Mouse (Mus musculus) ovary, adult 18-20 months (tissue): Measurements from ENCODE around the gene Rmnd5b.
A peak's percentile ranks its signal among the peaks of the same experiment; 100 is the strongest.

ENCODE experiments used
- DNase-seq: peaks from one replicate; pipeline ENCODE4 v3.0.0; 2022; ENCODE audit warnings: low spot score, mixed read lengths

Rmnd5b gene

GRCm38 (mm10) chr11:51590002-51590401, 45.7 kb downstream of the Rmnd5b start:
- DNase-seq: no peak

GRCm38 (mm10) chr11:51588833-51589232, 46.9 kb downstream of the Rmnd5b start:
- DNase-seq: no peak

DNA sequence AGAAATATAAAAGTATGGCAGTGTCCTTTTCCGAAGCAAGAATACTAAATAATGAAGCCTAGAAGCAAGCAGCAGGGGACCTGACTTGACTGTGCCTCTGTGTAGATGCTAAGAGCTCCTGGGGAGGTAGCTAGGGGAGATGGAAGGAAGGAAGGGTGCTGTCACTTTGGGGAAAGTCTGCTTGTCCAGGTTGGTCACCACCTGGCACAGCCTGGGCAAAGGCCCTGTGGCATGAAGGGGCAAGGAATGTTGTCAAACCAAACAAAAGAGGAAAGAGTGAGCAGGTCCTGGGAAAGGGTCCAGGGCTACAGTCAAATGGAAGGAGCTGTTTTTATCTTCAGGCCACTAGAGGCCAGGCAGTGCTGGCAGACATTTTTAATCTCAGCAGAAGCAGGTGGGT, 48.6 kb downstream of the Rmnd5b start:
- DNase-seq: no peak

DNA sequence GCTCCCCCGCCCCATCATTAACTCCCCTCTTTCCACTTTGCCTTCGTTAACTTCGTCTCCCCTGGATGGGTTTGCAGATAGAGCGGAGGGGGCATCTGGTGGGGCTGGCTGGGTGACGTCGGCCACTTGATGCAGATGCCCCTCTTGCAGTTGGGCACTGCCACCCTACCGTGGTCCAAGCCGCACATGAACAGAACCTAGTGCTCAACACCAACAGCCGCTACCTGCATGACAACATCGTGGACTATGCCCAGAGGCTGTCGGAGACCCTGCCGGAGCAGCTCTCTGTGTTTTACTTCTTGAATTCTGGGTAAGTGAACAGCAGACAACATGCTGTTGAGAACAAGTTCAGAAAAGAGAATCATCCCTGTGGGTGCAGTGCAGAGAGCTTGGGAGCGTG, 49.3 kb downstream of the Rmnd5b start:
- no peak for DNase-seq

DNA sequence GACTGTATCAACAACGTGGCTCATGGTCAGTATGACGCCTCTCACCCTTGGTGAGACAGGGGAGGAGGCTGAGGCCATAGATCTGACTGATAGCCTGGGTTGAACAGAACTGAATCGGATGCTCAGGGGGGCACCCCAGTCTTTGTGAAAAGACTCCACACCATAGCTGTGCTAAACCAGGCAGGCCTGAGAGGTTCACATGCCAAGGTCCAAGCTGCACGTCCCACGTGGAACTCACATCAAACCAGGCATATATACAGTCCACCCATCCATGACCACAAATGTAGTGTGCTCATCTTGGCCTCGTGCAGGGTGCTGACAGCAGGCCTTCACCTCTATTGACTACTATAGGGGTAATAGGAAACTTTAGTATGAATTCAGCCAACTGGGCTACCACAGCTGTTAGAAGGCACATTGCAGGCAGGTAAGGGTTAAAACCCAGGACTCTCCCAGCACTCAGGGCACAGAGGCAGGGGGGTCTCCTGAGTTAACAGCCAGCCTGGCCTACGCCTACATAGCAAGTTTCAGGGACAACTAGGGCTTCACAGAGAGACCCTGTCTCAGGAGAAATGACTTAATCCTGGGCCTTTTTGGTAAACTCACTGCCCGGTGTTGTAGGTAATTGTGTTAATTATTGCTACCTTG, 50.0 kb downstream of the Rmnd5b start:
- DNase-seq: no peak

GRCm38 (mm10) chr11:51584431-51585248, 51.1 kb downstream of the Rmnd5b start, which contains the start of gene Phykpl:
Gene Phykpl (plus strand): TSS chr11:51584757.
- peak; percentile 95 for DNase-seq

- DNase-seq: no peak
These were observed 51.7 kb downstream of the Rmnd5b start for GRCm38 (mm10) chr11:51584057-51584430.

DNA sequence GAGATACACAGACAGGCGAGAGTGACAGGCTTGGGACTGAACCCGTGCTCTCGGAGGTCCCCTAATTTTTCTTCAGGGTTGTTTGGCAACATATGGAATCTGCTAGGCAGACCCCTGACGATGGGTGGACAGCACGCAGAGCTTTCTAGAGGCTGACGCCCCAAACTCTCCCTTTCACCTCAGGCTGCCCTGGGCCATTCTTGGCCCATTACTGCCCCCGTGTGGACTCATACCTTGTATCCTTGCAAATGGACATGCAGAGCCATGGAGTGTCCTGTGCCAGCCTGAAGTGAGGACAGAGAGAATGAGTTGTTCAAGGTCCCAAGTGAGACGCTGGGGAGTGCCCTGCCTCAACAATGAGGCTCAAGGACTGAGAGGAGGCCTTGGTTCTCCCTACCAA, 53.0 kb downstream of the Rmnd5b start:
- DNase-seq: peak; percentile 67

DNA sequence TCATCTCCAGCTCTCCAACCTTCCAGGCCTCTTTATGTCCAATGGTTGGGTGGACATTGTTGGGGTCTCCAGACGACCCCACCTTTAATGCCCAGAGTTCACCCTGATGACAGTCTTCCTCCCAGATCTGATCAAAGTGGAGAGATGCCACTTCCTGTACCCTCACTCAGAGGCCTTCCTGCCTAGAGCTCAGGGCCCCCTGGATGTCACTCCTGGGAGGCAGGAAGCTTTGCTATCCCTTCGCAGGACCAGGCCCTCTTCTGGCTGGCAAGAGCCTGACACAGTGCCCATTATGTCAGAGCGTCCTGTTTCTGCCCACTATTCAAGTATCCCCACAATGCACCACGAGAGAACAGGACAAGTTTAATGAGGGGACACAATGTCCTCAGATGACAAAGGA, 56.7 kb downstream of the Rmnd5b start:
- no peak for DNase-seq

DNA sequence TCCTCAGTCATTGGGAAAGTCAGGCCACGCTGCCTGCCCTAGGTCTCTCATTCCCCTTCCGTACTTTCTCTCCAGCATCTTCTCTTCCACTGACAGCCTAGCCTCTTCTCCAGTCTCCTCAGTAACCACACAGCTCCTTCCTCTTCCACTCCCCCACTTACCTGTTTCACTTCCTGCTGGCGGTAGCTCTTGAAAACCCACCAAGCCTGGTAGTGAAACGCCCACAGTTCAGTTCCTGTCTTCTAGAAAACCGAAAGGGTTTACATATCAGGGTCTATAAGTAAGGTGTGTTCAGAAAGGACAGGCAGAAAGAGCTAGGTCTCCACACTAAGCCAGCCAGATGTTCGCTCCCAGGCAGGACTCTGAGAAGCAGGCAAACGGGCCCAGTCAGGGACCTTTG, 58.1 kb downstream of the Rmnd5b start:
- DNase-seq: no peak

DNA sequence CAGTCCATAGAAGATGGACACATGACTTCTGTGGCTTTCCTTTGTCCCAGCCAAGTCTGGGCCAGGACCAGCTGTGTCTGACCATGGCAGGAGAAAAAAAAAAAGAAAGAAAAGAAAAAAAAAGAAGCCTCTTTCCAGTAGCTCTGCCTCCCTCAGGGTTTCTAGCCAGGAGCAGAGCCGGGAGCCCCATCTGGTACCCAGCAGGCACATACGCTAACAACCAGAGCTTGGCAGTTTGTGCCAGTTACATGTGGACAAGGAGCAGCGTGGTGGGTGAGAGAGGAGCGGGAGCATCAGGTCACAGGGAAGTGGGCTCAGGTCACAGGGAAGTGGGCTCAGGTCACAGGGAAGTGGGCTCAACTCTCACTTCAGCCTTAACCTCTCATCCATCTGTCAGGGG, 59.2 kb downstream of the Rmnd5b start:
- DNase-seq: no peak
